Mouse (Mus musculus): ENCODE results near the gene Ankrd6. TPM values are rescaled to one million over a fixed set of nuclear protein-coding genes. Genes with fewer than 3 reads are reported as not detected.

Ankrd6 gene
- total and polyA plus RNA-seq, 2 experiments from 2014 or later: 2.3 to 20.0 TPM

- H3K27ac ChIP-seq (ENCODE audit: low read depth): no peak overlapping the region
- no peak overlapping the region for H3K9ac ChIP-seq (replicated peaks; ENCODE audit: low read depth, low read length)
- DNase-seq (ENCODE audit: low spot score) (no peak), ATAC-seq (ENCODE audit: insufficient read depth, low read depth) (no peak)
- no peaks in the 10 kb centered on the region for H3K36me3 ChIP-seq (replicated peaks; ENCODE audit: control insufficient read depth, insufficient read depth, low read length)
- 94% methylated on average over 5 of the region's 5 CpGs for WGBS
- no peaks in the 10 kb centered on the region for H3K9me3 ChIP-seq (replicated peaks; ENCODE audit: control insufficient read depth, low read length)
- H3K4me1 ChIP-seq (ENCODE audit: control insufficient read depth, insufficient read depth): peaks cover 4% of the 10 kb centered on the region; the same call in 1 of the 2 replicates
- TF ChIP-seq CTCF (IDR thresholded peaks at IDR 0.05; ENCODE audit: low read depth) (no peak), EP300 (IDR thresholded peaks at IDR 0.05; ENCODE audit: low read depth) (no peak)
- H3K4me3 ChIP-seq (ENCODE audit: low read depth, low read length): no peak overlapping the region
- no peak overlapping the region for H3K4me2 ChIP-seq (ENCODE audit: low read depth, low read length)
- no peaks in the 10 kb centered on the region for H3K27me3 ChIP-seq (ENCODE audit: control insufficient read depth, insufficient read depth, low read length)
Measured at GRCm38 (mm10) chr4:32929750-32930149, 20.9 kb downstream of the Ankrd6 start.

GRCm38 (mm10) chr4:32928692-32929448 is 21.8 kb downstream of the Ankrd6 start:
- ATAC-seq (ENCODE audit: insufficient read depth, low read depth): no peak
- WGBS: 90% methylated on average over 13 of the region's 13 CpGs

GRCm38 (mm10) chr4:32923891-32924294 is 26.7 kb downstream of the Ankrd6 start:
- 48% methylated on average over 9 of the region's 9 CpGs for WGBS
- Histone ChIP-seq H3K9me3 (replicated peaks; ENCODE audit: control insufficient read depth, low read length) (no peaks in the 10 kb centered on the region), H3K4me1 (ENCODE audit: control insufficient read depth, insufficient read depth) (peaks cover 13% of the 10 kb centered on the region), H3K4me3 (ENCODE audit: low read depth, low read length) (no peak overlapping the region), H3K36me3 (replicated peaks; ENCODE audit: control insufficient read depth, insufficient read depth, low read length) (no peaks in the 10 kb centered on the region), H3K27ac (ENCODE audit: low read depth) (no peak overlapping the region), H3K27me3 (ENCODE audit: control insufficient read depth, insufficient read depth, low read length) (no peaks in the 10 kb centered on the region), H3K4me2 (ENCODE audit: low read depth, low read length) (peak overlapping the region; percentile 49; the same call in 1 of the 2 replicates), H3K9ac (replicated peaks; ENCODE audit: low read depth, low read length) (no peak overlapping the region)
- no peak for ATAC-seq (ENCODE audit: insufficient read depth, low read depth)
- DNase-seq (ENCODE audit: low spot score): no peak
- TF ChIP-seq CTCF (IDR thresholded peaks at IDR 0.05; ENCODE audit: low read depth): no peak
- TF ChIP-seq EP300 (IDR thresholded peaks at IDR 0.05; ENCODE audit: low read depth): no peak

More at GRCm38 (mm10) chr4:32928692-32929448, 21.8 kb downstream of the Ankrd6 start:
- Histone ChIP-seq H3K4me3 (ENCODE audit: low read depth, low read length) (no peak overlapping the region), H3K4me1 (ENCODE audit: control insufficient read depth, insufficient read depth) (peaks cover 6% of the 10 kb centered on the region), H3K9ac (replicated peaks; ENCODE audit: low read depth, low read length) (no peak overlapping the region), H3K27me3 (ENCODE audit: control insufficient read depth, insufficient read depth, low read length) (no peaks in the 10 kb centered on the region), H3K36me3 (replicated peaks; ENCODE audit: control insufficient read depth, insufficient read depth, low read length) (no peaks in the 10 kb centered on the region), H3K27ac (ENCODE audit: low read depth) (no peak overlapping the region), H3K4me2 (ENCODE audit: low read depth, low read length) (no peak overlapping the region), H3K9me3 (replicated peaks; ENCODE audit: control insufficient read depth, low read length) (no peaks in the 10 kb centered on the region)
- TF ChIP-seq EP300 (IDR thresholded peaks at IDR 0.05; ENCODE audit: low read depth) (no peak), CTCF (IDR thresholded peaks at IDR 0.05; ENCODE audit: low read depth) (no peak)
- no peak for DNase-seq (ENCODE audit: low spot score)

GRCm38 (mm10) chr4:32923436-32923835 is 27.2 kb downstream of the Ankrd6 start:
- Histone ChIP-seq H3K36me3 (replicated peaks; ENCODE audit: control insufficient read depth, insufficient read depth, low read length) (no peaks in the 10 kb centered on the region), H3K4me1 (ENCODE audit: control insufficient read depth, insufficient read depth) (peaks cover 13% of the 10 kb centered on the region), H3K4me3 (ENCODE audit: low read depth, low read length) (peak overlapping the region; percentile 25; the same call in 1 of the 2 replicates), H3K27me3 (ENCODE audit: control insufficient read depth, insufficient read depth, low read length) (no peaks in the 10 kb centered on the region), H3K27ac (ENCODE audit: low read depth) (peak overlapping the region; percentile 35), H3K4me2 (ENCODE audit: low read depth, low read length) (peak overlapping the region; percentile 49), H3K9ac (replicated peaks; ENCODE audit: low read depth, low read length) (0 out of 2 replicates have a peak overlapping the region, but pooled peaks have one; percentile 25), H3K9me3 (replicated peaks; ENCODE audit: control insufficient read depth, low read length) (no peaks in the 10 kb centered on the region)
- DNase-seq (ENCODE audit: low spot score) (peak; percentile 72), ATAC-seq (ENCODE audit: insufficient read depth, low read depth) (peak; percentile 57; the same call in 1 of the 2 replicates)
- WGBS: 5% methylated on average over 10 of the region's 10 CpGs
- TF ChIP-seq EP300 (IDR thresholded peaks at IDR 0.05; ENCODE audit: low read depth) (no peak), CTCF (IDR thresholded peaks at IDR 0.05; ENCODE audit: low read depth) (no peak)

GRCm38 (mm10) chr4:32922871-32923270 is 27.8 kb downstream of the Ankrd6 start:
- Histone ChIP-seq H3K4me2 (ENCODE audit: low read depth, low read length) (peak overlapping the region; percentile 49), H3K27me3 (ENCODE audit: control insufficient read depth, insufficient read depth, low read length) (no peaks in the 10 kb centered on the region), H3K4me1 (ENCODE audit: control insufficient read depth, insufficient read depth) (peaks cover 13% of the 10 kb centered on the region), H3K36me3 (replicated peaks; ENCODE audit: control insufficient read depth, insufficient read depth, low read length) (no peaks in the 10 kb centered on the region), H3K9ac (replicated peaks; ENCODE audit: low read depth, low read length) (no peak overlapping the region), H3K9me3 (replicated peaks; ENCODE audit: control insufficient read depth, low read length) (no peaks in the 10 kb centered on the region), H3K27ac (ENCODE audit: low read depth) (no peak overlapping the region), H3K4me3 (ENCODE audit: low read depth, low read length) (no peak overlapping the region)
- ATAC-seq (ENCODE audit: insufficient read depth, low read depth) (no peak), DNase-seq (ENCODE audit: low spot score) (no peak)
- no peak for TF ChIP-seq CTCF (IDR thresholded peaks at IDR 0.05; ENCODE audit: low read depth)
- TF ChIP-seq EP300 (IDR thresholded peaks at IDR 0.05; ENCODE audit: low read depth): no peak
- WGBS: 95% methylated on average over 1 of the region's 1 CpGs

All from heart, postnatal 0 days (tissue).